Mouse (Mus musculus) embryonic facial prominence, embryonic 14.5 days (tissue): ENCODE results near the gene Olfr1275. TPM values are rescaled to one million over a fixed set of nuclear protein-coding genes. Genes with fewer than 3 reads are reported as not detected.

Experiments
- ATAC-seq: fragments of 200-750 bp; cut with Nextera tagmentation; 2 replicates; pipeline ENCODE4 v1.8.0; 2017; ENCODE audit warnings: low read depth, moderate number of reproducible peaks, moderate TSS enrichment
- DNase-seq: peaks from one replicate; pipeline ENCODE4 v3.0.0-alpha.2; 2015; ENCODE audit warnings: low spot score
- H3K27ac ChIP-seq: fragments of 300-500 bp; sonication (generic); replicated peaks from 2 replicates; pipeline ENCODE4 v1.5.1; 2014; ENCODE audit warnings: low read depth, mild to moderate bottlenecking, low read length, moderate library complexity
- H3K27me3 ChIP-seq: fragments of 300-500 bp; sonication (generic); replicated peaks from 2 replicates; pipeline ENCODE4 v1.6.1; 2014; ENCODE audit warnings: low read length; ENCODE audit not compliant: control insufficient read depth, insufficient read depth
- H3K36me3 ChIP-seq: fragments of 300-500 bp; sonication (generic); 2 replicates; pipeline ENCODE4 v1.6.1; 2014; ENCODE audit warnings: low read length, mixed read lengths; ENCODE audit not compliant: control insufficient read depth, insufficient read depth
- H3K4me1 ChIP-seq: fragments of 300-500 bp; sonication (generic); 2 replicates; pipeline ENCODE4 v1.6.1; 2014; ENCODE audit warnings: antibody characterized with exemption, low read length; ENCODE audit not compliant: control insufficient read depth, insufficient read depth
- H3K4me2 ChIP-seq: fragments of 300-500 bp; sonication (generic); 2 replicates; pipeline ENCODE4 v1.6.1; 2014; ENCODE audit warnings: low read depth, mild to moderate bottlenecking, low read length, moderate library complexity, mixed read lengths
- H3K4me3 ChIP-seq: fragments of 300-500 bp; sonication (generic); 2 replicates; pipeline ENCODE4 v1.5.1; 2014; ENCODE audit warnings: low read depth, mild to moderate bottlenecking, low read length
- H3K9ac ChIP-seq: fragments of 300-500 bp; sonication (generic); 2 replicates; pipeline ENCODE4 v1.6.1; 2014; ENCODE audit warnings: low read depth, mild to moderate bottlenecking, low read length, moderate library complexity, mixed read lengths
- H3K9me3 ChIP-seq: fragments of 300-500 bp; sonication (generic); 2 replicates; pipeline ENCODE4 v1.6.1; 2016; ENCODE audit warnings: low read length; ENCODE audit not compliant: control insufficient read depth
- WGBS: fragments of 180-500 bp; shearing (Covaris S2); extraction: QIAGEN DNeasy Blood & Tissue Kit; methylation state at CpG from one replicate; pipeline ENCODE4 v1.1.7; 2014; 5-methylcytosine and 5-hydroxymethylcytosine counted together
- polyA plus RNA-seq: library from polyadenylated mRNA; unstranded; fragments of >200 nt; fragmentation: Nextera tagmentation; extraction: Ambion mirVana; gene quantifications from 2 replicates; pipeline ENCODE4 v1.2.1, GENCODE M21; 2014

The Olfr1275 gene
- polyA plus RNA-seq, result not detected in 2 replicates

DNA sequence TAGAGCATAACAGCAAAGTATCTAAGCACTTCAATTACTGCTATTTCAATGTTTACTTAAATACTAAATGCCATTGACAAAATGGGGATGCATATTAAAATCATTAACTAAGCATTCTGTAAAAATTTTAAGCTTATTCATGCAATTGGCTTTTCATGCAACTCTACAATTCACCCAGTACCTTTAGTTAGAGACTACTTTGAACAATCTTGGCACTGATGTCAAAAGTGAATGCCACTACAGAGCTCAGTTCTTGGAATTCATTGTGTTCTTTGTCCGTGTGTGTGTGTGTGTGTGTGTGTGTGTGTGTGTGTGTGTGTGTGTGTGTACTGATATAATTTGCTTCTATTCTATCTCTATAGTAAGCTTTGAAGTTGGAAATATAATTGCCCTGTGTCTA lies at the start of gene Olfr1275:
Gene Olfr1275 (minus strand): TSS at position 101 of the 400 bp plus-strand sequence.
- no peak for ATAC-seq

DNA sequence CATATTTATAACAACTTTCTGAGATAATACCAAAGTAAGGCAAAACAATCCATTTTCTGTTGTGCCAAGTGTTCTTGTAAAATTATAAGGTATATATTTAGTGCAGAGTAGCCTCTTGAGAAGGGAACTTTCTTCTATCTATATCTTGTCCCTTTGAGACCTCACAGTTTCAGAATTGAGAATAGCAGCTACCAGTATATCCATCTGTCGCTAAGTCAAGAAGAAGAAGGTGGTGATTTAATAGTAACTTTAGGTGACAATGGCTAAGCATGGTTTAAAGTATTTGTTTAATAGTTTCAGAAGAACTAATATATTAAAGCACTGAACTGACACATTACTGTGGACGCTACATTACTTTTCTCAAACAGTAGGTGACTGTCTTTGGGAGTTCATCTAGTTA lies 38.9 kb upstream of the Olfr1275 start, which contains the start of gene Olfr1277:
Gene Olfr1277 (minus strand): TSS at position 101 of the 400 bp plus-strand sequence.
- DNase-seq (no peak), ATAC-seq (no peak)
- Histone ChIP-seq H3K9ac (no peak within 1 kb of the TSS), H3K27ac (no peak within 1 kb of the TSS), H3K27me3 (no peaks in the 10 kb centered on the region), H3K4me3 (no peak within 1 kb of the TSS), H3K4me1 (no peaks in the 10 kb centered on the region), H3K4me2 (no peak within 1 kb of the TSS), H3K9me3 (no peaks in the 10 kb centered on the region), H3K36me3 (no peaks in the 10 kb centered on the region)
- WGBS, result 79% methylated on average over 2 of the region's 2 CpGs

More for the DNA sequence above, at the start of gene Olfr1275:
- DNase-seq, result no peak
- Histone ChIP-seq H3K4me1 (no peaks in the 10 kb centered on the region), H3K4me2 (no peak within 1 kb of the TSS), H3K36me3 (no peaks in the 10 kb centered on the region), H3K9ac (no peak within 1 kb of the TSS), H3K9me3 (no peaks in the 10 kb centered on the region), H3K4me3 (no peak within 1 kb of the TSS), H3K27me3 (no peaks in the 10 kb centered on the region), H3K27ac (no peak within 1 kb of the TSS)
- 85% methylated on average over 1 of the region's 1 CpGs for WGBS

DNA sequence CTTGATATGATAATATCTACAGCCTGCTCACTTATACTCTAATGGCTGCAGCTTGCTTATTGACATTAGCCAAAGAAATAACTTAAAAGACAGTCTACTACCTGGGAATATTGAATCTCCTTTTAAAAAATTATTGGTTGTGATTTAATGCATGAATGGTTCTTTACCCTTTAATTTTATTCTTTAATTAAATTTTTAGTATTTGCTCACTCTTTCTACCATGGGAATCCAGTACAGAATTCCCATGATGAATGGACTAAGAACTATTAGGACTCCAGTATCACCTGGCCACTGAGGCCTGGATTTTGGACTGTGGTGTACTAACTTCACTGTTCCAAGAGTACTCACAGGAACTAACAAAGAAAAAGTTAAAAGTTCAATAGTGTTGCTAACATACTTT lies 19.1 kb upstream of the Olfr1275 start, which contains the start of gene Olfr1276:
Gene Olfr1276 (plus strand): TSS at position 301 of the 400 bp plus-strand sequence.
- no peaks in the 10 kb centered on the region for H3K4me1 ChIP-seq
- no peaks in the 10 kb centered on the region for H3K9me3 ChIP-seq
- no peak for DNase-seq
- no peaks in the 10 kb centered on the region for H3K27me3 ChIP-seq
- H3K27ac ChIP-seq, result no peak within 1 kb of the TSS
- H3K4me2 ChIP-seq, result no peak within 1 kb of the TSS
- no peak for ATAC-seq
- no peak within 1 kb of the TSS for H3K4me3 ChIP-seq
- no peak within 1 kb of the TSS for H3K9ac ChIP-seq
- no peaks in the 10 kb centered on the region for H3K36me3 ChIP-seq

- H3K9me3 ChIP-seq, result no peaks in the 10 kb centered on the region
- DNase-seq, result no peak
- no peak within 1 kb of the TSS for H3K27ac ChIP-seq
- no peak for ATAC-seq
- H3K4me1 ChIP-seq, result no peaks in the 10 kb centered on the region
- 85% methylated on average over 6 of the region's 6 CpGs for WGBS
- no peak within 1 kb of the TSS for H3K4me3 ChIP-seq
- no peaks in the 10 kb centered on the region for H3K36me3 ChIP-seq
- H3K27me3 ChIP-seq, result no peaks in the 10 kb centered on the region
- H3K4me2 ChIP-seq, result no peak within 1 kb of the TSS
- H3K9ac ChIP-seq, result no peak within 1 kb of the TSS
Measured at GRCm38 (mm10) chr2:111229502-111229901, 5.6 kb downstream of the Olfr1275 start, which contains the start of gene 4930430A15Rik. TSS of gene 4930430A15Rik (minus strand) at chr2:111229602.

GRCm38 (mm10) chr2:111182068-111182467 lies 53.0 kb downstream of the Olfr1275 start:
- WGBS, result 93% methylated on average over 11 of the region's 11 CpGs
- Histone ChIP-seq H3K4me2 (no peak overlapping the region), H3K27ac (no peak overlapping the region)

More at GRCm38 (mm10) chr2:111182068-111182467, 53.0 kb downstream of the Olfr1275 start:
- H3K9ac ChIP-seq, result no peak overlapping the region
- no peak overlapping the region for H3K4me3 ChIP-seq
- H3K4me1 ChIP-seq, result no peaks in the 10 kb centered on the region
- H3K27me3 ChIP-seq, result no peaks in the 10 kb centered on the region
- no peaks in the 10 kb centered on the region for H3K9me3 ChIP-seq
- ATAC-seq (no peak), DNase-seq (no peak)
- no peaks in the 10 kb centered on the region for H3K36me3 ChIP-seq

Other genes starting within 250 kb of the Olfr1275 start
- gene Gm13941, start 129.3 kb downstream of the Olfr1275 start, polyA plus RNA-seq, result not detected in 2 replicates
- not detected in 2 replicates for gene Gm15130, start 82.3 kb downstream of the Olfr1275 start, polyA plus RNA-seq
- gene 4930430A15Rik, start 5.7 kb downstream of the Olfr1275 start, polyA plus RNA-seq, result not detected in 2 replicates
- gene Olfr1276, start 19.2 kb upstream of the Olfr1275 start, polyA plus RNA-seq, result not detected in 2 replicates
- gene Olfr1277, start 38.8 kb upstream of the Olfr1275 start, polyA plus RNA-seq, result not detected in 2 replicates
- not detected in 2 replicates for gene Olfr1278, start 54.9 kb upstream of the Olfr1275 start, polyA plus RNA-seq
- not detected in 2 replicates for gene Olfr1279, start 65.3 kb upstream of the Olfr1275 start, polyA plus RNA-seq
- gene Olfr1280, start 78.7 kb upstream of the Olfr1275 start, polyA plus RNA-seq, result not detected in 2 replicates
- gene Olfr1281, start 91.2 kb upstream of the Olfr1275 start, polyA plus RNA-seq, result not detected in 2 replicates
- not detected in 2 replicates for gene Olfr1282, start 100.8 kb upstream of the Olfr1275 start, polyA plus RNA-seq
- not detected in 2 replicates for gene Olfr1283, start 131.5 kb upstream of the Olfr1275 start, polyA plus RNA-seq
- not detected in 2 replicates for gene Olfr1284, start 140.2 kb upstream of the Olfr1275 start, polyA plus RNA-seq
- gene Olfr1286, start 187.8 kb upstream of the Olfr1275 start, polyA plus RNA-seq, result not detected in 2 replicates
- not detected in 2 replicates for gene Olfr1287, start 213.9 kb upstream of the Olfr1275 start, polyA plus RNA-seq
- not detected in 2 replicates for gene Olfr1288, start 238.8 kb upstream of the Olfr1275 start, polyA plus RNA-seq
- gene Olfr1289, start 245.5 kb upstream of the Olfr1275 start, polyA plus RNA-seq, result not detected in 2 replicates